Mouse (Mus musculus): ENCODE results near the gene 4921511C20Rik.

Gene 4921511C20Rik

DNA sequence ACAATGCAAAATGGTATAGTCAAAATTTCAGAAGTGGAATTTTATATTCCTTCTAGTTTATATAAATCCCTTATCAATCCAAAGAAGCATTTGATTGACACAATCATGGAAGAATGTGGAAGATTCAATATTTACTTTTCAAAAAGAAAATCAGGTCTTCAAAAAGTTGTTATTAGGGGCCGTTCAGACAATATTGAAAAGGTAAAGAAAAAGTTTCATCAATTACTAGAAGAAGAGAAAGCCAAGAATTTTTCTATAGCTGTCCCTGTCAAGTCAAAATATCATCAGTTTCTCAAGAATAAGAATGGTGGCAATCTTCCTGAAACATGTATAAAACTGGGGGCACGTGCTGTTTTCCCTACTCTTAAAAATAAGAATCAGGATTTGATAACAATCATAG lies at the start of gene 4921511C20Rik:
TSS of gene 4921511C20Rik (plus strand) at position 301 of the 400 bp plus-strand sequence.
- no peak for DNase-seq
